Mouse (Mus musculus) brain, adult 2 months (tissue): Measurements from ENCODE around the gene Ccdc153.

ENCODE experiments used
- DNase-seq: peaks from one replicate; pipeline ENCODE4 v3.0.0; 2011; ENCODE audit warnings: low read depth, low spot score

The Ccdc153 gene

DNA sequence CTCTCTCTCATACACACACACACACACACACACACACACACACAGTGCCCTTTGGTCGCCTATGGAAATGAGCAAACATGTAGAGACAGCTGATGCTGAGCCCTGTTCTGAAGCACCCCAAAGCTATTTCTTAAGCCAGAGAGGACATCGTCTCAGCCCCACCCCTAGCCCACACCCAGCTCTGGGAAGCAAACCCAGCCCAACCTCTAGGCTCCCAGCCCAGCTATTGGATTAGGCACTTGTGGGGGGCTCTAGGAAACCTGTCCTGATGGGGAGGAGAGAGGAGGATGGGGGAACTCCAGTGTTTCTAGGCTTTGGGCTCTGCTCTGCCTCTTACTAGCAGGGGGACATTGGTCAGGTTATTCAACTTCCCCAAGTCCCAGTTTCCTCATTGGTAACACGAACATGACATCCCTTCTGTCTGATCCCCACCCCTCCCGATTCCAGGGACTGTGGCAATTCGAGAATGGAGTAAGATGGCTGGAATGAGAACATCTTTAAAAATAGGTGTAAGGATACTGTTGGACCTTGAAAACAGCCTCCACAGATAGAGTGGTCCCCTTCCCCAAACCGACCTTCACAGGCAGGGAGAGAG is 45.9 kb downstream of the Ccdc153 start:
- no peak for DNase-seq

DNA sequence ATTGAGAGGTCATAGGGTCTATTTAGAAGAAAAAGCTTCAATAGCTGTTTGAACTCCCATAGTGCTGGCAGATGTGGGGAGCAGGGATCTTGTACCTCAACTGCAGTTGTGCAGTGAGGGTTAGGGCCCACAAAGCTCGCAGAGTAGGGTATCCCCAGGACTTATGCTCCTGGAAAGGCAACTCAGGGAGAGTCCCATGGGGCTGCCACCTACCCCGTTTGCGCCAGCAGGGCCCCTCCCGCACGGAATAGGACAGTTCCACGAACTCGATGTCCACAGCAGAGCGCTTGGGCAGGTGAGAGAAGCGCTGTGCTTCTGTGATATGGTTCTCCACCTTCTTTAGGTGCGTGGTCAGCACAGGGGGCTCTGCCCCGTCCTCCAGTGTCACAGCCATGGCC is 46.5 kb downstream of the Ccdc153 start:
- DNase-seq, result no peak

DNA sequence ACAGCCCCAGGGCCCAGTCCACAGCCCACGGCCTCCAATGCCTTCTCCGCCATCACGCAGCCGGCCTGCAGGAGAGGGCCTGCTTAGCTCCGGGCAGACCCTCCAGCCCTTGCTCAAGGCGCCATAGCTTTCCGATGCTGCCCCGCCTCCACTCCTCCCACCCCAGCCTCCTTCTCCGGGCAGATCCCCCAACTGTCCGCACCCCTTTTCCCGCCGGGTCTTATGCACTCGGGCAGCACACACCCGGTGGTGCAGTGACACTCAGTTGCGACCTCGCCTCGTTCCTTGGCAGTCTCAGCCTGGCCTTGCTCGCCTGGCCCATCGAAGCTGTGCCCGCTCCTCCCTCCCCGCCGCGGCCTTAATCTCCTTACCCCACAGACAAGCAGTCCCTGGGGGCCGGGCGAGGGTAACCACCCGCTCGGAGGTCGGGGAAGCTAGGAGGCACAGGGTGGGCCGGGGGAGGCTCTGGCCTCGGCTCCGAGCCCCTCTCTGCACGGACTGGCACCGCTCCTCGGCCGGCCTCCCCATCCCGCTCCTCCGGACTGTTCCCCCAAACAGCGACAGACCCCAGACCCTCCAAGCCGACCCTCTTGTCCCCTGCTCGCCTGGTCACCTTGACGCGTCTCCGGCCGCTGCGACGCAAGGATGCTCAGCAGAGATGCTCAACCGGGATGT is 47.1 kb downstream of the Ccdc153 start:
- DNase-seq, result peak; percentile 62

DNA sequence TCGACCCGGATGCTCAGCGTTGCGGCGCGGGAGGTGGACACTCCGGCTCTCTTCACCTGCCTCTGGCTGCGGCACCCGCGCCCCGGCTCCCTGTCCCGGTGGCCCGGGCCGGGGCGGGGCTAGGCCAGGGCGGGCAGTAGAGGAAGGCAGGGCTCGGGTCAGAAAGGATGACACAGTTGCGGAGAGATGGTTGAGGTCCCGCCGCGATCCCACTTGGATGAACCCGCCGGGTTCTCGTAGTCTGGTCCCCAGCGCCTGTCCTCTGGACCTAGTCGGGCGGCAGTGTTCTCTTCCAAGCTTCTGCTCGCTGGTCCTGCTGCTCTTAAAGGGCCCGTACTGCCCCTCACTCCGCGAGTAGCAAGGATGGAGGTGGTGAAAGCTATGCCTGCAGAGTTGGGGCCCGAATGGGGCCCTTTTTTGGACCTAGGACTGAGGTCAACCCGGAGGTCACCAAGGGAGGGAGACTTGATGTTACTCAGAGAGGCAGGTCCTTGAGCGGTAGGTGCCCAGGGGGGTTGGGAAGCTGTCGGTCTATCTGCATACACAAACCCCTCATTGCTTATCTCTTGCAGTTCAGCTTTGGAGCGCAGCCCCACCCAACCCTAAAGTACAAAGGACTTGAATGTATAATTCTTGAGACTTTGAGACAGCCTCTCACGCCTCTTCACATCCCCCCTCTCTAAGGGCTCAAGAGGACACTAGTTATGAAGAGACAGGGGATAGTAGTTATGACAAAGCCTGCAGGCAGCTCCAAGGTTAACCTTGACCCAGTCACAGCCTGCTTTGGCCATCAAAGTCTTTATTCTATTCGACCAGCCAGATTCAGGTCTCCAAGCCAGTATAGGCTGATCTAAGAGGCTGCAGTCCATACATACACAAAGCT is 47.8 kb downstream of the Ccdc153 start, which contains the start of gene Abcg4:
TSS of gene Abcg4 (minus strand) at position 540 of the 883 bp plus-strand sequence.
- peak; percentile 77 for DNase-seq

DNA sequence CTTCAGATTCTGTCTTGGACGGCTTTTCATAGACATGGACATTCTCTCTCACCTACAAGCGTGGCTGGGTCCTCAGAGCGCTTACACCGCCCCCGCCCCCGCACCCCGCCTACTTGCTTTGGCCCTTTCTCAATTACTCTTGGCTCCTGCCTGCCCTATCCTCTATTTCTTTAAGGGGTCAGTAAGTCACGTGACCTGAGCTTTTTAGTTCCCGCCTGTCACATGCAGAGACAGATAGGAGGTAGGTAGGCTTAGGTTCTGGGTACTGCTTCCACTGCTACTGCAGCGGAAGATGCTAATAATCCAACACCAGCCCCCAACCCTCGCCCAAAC is 48.4 kb downstream of the Ccdc153 start:
- DNase-seq, result peak; percentile 49

DNA sequence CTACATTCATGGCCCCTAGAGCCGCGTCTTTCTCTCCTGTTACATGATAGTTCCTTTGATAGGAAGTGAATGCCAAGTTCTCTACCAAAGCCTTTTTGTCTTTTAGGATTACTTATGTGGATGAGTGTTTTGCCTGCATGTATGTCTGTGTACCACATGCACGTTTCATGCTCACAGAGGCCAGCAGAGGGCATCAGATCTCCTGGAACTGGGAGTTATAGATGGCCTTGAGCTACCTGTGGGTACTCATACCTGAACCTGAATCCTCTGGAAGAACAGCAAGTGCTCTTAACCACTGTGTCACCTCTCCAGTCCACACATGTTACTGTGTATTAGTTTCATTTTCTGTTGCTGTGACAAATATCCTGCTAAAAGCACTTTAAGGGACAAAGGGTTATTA is 52.0 kb downstream of the Ccdc153 start:
- peak; percentile 80 for DNase-seq
